Mouse (Mus musculus): ENCODE measurements around the gene Acsf2.

DNA sequence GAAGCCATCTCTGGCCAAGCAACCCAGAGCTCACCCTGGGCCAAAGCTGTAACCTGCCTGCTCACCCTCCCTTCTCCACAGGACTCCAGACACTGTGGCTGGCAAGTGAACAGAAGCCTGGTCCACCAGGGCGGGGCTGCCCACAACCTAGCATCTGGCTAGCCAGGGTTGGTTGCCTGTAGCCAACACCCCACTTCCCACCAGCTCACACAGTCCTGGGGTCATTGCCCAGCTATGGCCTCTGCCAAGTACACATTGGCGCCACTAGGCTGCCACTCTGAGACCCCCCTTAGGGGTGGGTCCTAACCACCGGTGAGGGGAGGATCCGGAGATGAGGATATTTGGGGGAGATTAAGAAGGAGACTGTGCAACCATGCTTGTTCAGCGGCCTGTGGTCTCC lies 37.9 kb downstream of the Acsf2 start:
- TF ChIP-seq CTCF (IDR thresholded peaks at IDR 0.05; ENCODE audit: borderline replicate concordance, control insufficient read depth, extremely low read depth, insufficient read depth, low read length, poor library complexity) (no peak), POLR2A (IDR thresholded peaks at IDR 0.05; ENCODE audit: control insufficient read depth, extremely low read depth, insufficient read depth, low read length, poor library complexity) (no peak)

Data from thymus, adult 2 months (tissue).